Mouse (Mus musculus): ENCODE data around the gene Cyp2a4. TPM values are rescaled to one million over a fixed set of nuclear protein-coding genes. Genes with fewer than 3 reads are reported as not detected.
"Not testable (repeated sequence)": the region's sequence is repeated elsewhere in the genome, so short reads cannot be mapped to it uniquely, and the experiment has no call there.

Cyp2a4 gene
- not detected in 2 replicates for total RNA-seq (2017)

DNA sequence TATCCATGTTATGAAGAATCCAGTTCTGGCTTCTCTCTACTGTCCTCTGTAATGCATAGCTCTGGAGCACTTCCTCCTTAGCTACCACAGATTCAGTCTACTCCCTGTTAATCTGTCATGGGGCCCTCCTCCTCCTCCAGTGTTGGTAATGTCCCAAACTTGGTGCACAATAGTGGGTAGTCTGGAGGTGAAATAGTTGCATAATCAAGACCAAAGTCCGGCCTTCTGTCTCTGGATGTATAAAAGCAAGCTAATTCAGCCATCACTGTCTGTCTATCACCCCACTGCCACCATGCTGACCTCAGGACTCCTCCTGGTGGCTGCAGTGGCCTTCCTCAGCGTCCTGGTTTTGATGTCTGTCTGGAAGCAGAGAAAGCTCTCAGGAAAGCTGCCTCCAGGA is at the start of gene Cyp2a4:
Gene Cyp2a4 (plus strand): TSS at position 244 of the 400 bp plus-strand sequence.
- not testable (repeated sequence) for ATAC-seq (replicated peaks in 1 of 2; ENCODE audit: insufficient read depth in 1 of 2, low FRiP score in 2 of 2, low TSS enrichment in 1 of 2, low read depth in 1 of 2, poor library complexity in 2 of 2, severe bottlenecking in 2 of 2)

DNA sequence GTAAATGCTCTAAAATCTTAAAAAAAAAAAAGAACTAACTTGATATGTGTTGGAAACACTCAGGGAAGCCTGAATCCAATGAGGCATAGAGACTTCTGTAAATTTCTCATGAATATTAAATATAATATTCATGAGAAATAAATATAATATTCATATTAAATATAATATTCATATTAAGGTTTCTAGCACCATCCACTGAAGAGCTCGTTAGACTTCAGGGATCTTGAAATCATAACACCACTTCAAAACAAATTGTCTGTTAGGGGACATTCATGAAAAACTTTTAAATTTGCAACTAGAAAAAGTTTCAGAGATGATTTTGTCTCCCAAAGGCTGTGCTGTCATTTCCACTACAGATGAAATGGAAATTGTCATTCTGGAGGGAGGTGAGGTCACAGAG is 46.9 kb upstream of the Cyp2a4 start, which contains the start of gene Vmn1r184:
Gene Vmn1r184 (plus strand): TSS at position 301 of the 400 bp plus-strand sequence.
- ATAC-seq (replicated peaks in 1 of 2; ENCODE audit: insufficient read depth in 1 of 2, low FRiP score in 2 of 2, low TSS enrichment in 1 of 2, low read depth in 1 of 2, poor library complexity in 2 of 2, severe bottlenecking in 2 of 2): not testable (repeated sequence)

DNA sequence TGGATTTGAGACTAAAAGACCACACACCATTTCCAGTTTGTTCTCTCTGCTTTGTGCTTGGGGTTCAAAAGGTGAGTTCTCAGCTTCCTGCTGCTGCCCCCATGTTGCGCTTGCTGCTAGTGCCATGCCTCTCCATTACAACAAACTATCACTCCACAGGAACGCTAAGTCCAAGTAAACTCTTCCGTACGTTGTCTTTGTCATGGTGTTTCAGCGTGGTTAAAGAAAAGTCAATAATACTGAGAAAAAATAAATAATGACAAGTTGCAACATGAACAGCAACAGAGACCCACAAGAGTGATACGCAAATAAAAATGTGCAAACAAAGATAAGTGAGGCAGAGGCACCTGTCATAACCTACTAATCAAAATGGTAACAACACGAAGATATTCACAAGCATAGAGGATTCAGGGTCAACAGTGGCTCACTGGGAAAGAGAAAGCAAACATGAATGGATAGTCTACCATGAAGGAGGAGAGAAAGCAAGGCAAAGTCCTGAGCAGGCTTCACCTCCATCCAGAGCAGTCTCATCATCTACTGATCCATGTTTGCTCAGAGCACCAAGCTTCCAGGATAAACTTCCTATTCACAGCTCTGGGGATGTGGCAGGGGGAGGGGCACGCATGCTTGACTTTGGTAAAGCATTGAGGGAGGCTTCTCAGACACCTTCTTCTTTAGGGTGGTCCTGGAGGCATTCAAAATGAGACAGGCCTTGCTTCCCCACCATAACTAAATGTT is 3.4 kb upstream of the Cyp2a4 start:
- ATAC-seq (replicated peaks in 1 of 2; ENCODE audit: insufficient read depth in 1 of 2, low FRiP score in 2 of 2, low TSS enrichment in 1 of 2, low read depth in 1 of 2, poor library complexity in 2 of 2, severe bottlenecking in 2 of 2): not testable (repeated sequence)

DNA sequence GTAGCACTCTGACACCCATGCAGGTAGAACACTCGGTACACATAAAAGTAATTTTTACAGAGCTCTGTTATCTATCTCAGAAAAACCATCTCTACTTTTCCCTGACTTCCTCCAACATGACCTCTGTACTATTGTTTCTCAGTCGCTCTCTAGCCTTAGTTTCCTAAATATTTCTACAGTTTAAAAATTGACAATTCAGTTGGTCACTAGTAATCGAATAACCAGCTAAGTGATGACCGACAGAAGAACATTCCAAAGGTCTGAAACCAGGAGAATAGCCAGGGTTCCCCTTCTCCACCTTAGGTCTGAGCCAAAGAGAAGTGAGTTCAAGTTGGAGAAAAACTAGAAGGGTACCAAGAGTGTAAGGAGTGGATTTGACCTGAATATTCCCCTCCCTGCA is 4.8 kb downstream of the Cyp2a4 start:
- ATAC-seq (replicated peaks in 1 of 2; ENCODE audit: insufficient read depth in 1 of 2, low FRiP score in 2 of 2, low TSS enrichment in 1 of 2, low read depth in 1 of 2, poor library complexity in 2 of 2, severe bottlenecking in 2 of 2): not testable (repeated sequence)

DNA sequence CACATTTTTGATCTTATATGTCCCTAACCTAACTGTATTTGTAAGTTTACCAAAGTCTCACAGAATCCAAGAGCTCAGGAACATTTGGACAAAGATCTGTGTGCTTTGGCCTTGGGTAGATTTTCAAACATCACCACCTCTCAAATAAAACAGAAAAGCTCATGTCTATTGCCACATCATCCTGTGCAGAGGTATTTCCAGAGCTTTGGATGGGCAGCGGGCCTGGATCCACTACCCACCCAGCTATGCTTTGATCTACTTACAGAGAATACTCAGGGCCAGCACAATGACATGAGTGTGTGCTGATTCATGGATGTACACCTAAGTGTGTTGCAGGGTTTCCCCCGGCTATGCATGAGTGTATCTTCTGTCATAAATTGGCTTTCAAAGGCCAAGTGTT is 8.2 kb downstream of the Cyp2a4 start:
- not testable (repeated sequence) for ATAC-seq (replicated peaks in 1 of 2; ENCODE audit: insufficient read depth in 1 of 2, low FRiP score in 2 of 2, low TSS enrichment in 1 of 2, low read depth in 1 of 2, poor library complexity in 2 of 2, severe bottlenecking in 2 of 2)

DNA sequence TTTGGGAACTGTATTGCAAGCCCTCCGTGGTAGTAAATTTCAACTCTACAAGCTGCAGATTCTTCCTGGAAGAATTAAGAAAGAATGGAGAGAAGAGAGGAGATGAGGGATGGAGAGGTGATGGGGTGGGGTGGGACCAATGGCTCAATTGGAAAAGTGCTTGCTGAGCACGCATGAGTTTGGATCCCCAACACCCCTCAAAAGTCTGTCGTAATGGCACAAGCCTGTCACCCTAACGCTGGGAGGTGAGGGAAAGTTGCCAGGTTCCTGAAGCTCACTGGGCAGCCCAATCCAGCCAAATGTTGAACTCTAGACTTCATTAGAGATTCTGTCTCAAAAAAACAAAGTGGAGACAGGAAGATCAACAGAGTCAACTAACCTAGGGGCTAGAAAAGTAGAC is 8.8 kb downstream of the Cyp2a4 start:
- not testable (repeated sequence) for ATAC-seq (replicated peaks in 1 of 2; ENCODE audit: insufficient read depth in 1 of 2, low FRiP score in 2 of 2, low TSS enrichment in 1 of 2, low read depth in 1 of 2, poor library complexity in 2 of 2, severe bottlenecking in 2 of 2)

DNA sequence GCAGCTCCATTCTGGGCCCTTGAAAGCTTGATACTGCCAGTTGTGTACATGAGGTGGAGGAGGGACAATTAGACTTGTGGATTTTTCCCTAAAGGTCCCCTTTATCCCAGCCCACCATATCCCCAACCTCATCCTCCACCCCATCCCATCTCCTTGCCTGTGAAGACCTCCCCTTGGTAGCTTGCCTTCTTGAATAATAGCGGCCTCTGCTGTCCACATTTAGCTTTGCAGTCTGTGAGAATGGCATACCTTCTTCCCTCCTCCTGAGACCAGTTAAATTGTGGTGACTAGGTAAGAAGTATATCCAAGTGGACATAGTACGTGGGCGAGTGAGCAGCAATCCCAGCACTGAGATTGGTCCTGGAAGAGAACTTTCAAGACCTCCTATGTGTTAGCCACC is 13.4 kb downstream of the Cyp2a4 start:
- ATAC-seq (replicated peaks in 1 of 2; ENCODE audit: insufficient read depth in 1 of 2, low FRiP score in 2 of 2, low TSS enrichment in 1 of 2, low read depth in 1 of 2, poor library complexity in 2 of 2, severe bottlenecking in 2 of 2): not testable (repeated sequence)

DNA sequence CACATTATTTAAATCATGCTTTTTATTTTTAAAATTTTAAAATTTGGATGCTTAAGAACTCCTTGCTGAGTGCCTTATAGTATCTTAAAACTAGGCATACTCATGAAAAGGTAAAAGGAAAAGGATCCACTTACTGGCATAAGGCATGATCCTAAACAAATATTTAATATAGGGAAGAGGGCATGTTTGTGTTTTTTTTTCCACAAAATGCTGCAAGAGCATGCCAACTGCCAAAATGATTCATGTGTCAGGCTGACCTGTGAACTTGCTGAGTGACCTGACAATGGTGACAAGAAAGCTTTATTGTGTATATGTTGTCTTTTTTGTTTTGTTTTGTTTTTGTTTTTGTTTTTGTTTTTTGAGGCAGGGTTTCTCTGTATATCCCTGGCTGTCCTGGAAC is 43.2 kb downstream of the Cyp2a4 start:
- not testable (repeated sequence) for ATAC-seq (replicated peaks in 1 of 2; ENCODE audit: insufficient read depth in 1 of 2, low FRiP score in 2 of 2, low TSS enrichment in 1 of 2, low read depth in 1 of 2, poor library complexity in 2 of 2, severe bottlenecking in 2 of 2)

DNA sequence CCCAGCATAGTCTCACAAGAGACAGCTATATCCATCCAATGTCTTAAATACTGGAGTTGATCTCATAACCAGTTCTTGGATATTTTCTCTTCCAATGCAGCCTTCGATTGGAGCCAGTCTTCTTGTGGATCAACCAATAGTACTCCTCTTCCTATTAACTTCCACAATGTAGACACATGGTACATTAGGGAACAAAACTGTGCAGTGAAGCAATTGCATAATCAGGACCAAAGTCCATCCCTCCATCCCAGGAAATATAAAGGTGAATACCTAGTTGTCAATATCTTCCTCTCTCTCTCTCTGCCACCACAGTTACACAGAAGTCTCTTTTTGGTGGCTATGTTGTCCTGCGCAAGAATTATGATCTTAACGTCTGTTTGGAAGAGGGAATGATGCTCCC is 45.3 kb downstream of the Cyp2a4 start:
- ATAC-seq (replicated peaks in 1 of 2; ENCODE audit: insufficient read depth in 1 of 2, low FRiP score in 2 of 2, low TSS enrichment in 1 of 2, low read depth in 1 of 2, poor library complexity in 2 of 2, severe bottlenecking in 2 of 2): not testable (repeated sequence)

DNA sequence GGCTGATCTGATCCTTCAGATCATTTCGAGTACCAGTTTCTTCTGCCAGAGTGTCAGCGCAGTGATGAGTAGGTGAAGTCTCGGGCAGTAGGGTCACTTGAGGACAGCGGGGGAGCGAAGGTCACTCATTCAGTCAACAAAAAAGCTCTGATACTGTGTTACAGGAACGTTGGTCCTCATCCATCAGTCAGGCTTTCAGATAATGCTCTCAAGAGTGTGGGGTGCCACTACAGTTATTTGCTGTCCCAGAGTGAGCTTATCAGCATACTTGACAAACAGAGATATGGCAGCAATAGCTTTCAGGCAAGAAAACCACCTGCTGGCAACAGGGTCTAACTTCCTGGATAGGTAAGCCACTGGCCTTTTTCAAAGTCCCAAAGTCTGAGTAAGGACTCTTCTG is 49.8 kb downstream of the Cyp2a4 start:
- not testable (repeated sequence) for ATAC-seq (replicated peaks in 1 of 2; ENCODE audit: insufficient read depth in 1 of 2, low FRiP score in 2 of 2, low TSS enrichment in 1 of 2, low read depth in 1 of 2, poor library complexity in 2 of 2, severe bottlenecking in 2 of 2)

Other genes starting within 250 kb of the Cyp2a4 start
- not detected in 2 replicates for gene Cyp2b13, start 245.7 kb upstream of the Cyp2a4 start, total RNA-seq (2017)
- gene Cyp2b9, start 133.8 kb upstream of the Cyp2a4 start, total RNA-seq (2017): not detected in 2 replicates
- not detected in 2 replicates for gene Vmn1r184, start 46.8 kb upstream of the Cyp2a4 start, total RNA-seq (2017)
- gene Nlrp9c, start 96.5 kb downstream of the Cyp2a4 start, total RNA-seq (2017): not detected in 2 replicates
- gene Nlrp4a, start 127.9 kb downstream of the Cyp2a4 start, total RNA-seq (2017): not detected in 2 replicates
- not detected in 2 replicates for gene Nlrp9a, start 227.9 kb downstream of the Cyp2a4 start, total RNA-seq (2017)